Comparison of ENCODE assay signal across 8 mouse cellular contexts in genomic region chr5:92488961-92489360, GRCm38 (mm10). TPM values are rescaled to one million over a fixed set of nuclear protein-coding genes. Genes with fewer than 3 reads are reported as not detected.
A peak's percentile ranks its signal among the peaks of the same experiment; 100 is the strongest.
DNase-seq lines count a peak whose midpoint lies in the region; ATAC-seq and TF ChIP-seq lines count a peak whose summit lies in the region.

No protein-coding gene starts in this region.

- H3K36me3 ChIP-seq in thymus, adult 2 months (ENCODE audit: control insufficient read depth, insufficient read depth, low read length): peaks cover 8% of the 10 kb centered on the region; the same call in 1 of the 2 replicates
- H3K36me3 ChIP-seq in heart, embryonic 16.5 days (ENCODE audit: control insufficient read depth, insufficient read depth): peaks cover 9% of the 10 kb centered on the region
- peaks cover 14% of the 10 kb centered on the region for H3K36me3 ChIP-seq in hindbrain, embryonic 14.5 days (replicated peaks; ENCODE audit: control insufficient read depth, insufficient read depth)

- peaks cover 40% of the 10 kb centered on the region for H3K4me1 ChIP-seq in thymus, adult 2 months (replicated peaks; ENCODE audit: control insufficient read depth, insufficient read depth, low read length)
- H3K4me1 ChIP-seq in heart, embryonic 16.5 days (ENCODE audit: control insufficient read depth, insufficient read depth, low read length): peaks cover 43% of the 10 kb centered on the region
- H3K4me1 ChIP-seq in hindbrain, embryonic 14.5 days (replicated peaks; ENCODE audit: control insufficient read depth, insufficient read depth, low read length): peaks cover 4% of the 10 kb centered on the region; the same call in 1 of the 2 replicates

- no peak for TF ChIP-seq CTCF in thymus, adult 2 months (IDR thresholded peaks at IDR 0.05; ENCODE audit: borderline replicate concordance, control insufficient read depth, extremely low read depth, insufficient read depth, low read length, poor library complexity)

- H3K4me2 ChIP-seq in heart, embryonic 16.5 days (ENCODE audit: low read depth, low read length): no peak overlapping the region; the same call in 1 of the 2 replicates
- H3K4me2 ChIP-seq in hindbrain, embryonic 14.5 days (replicated peaks): no peak overlapping the region

- peaks cover 4% of the 10 kb centered on the region for H3K9me3 ChIP-seq in heart, embryonic 16.5 days (replicated peaks; ENCODE audit: control insufficient read depth, low read length)
- H3K9me3 ChIP-seq in hindbrain, embryonic 14.5 days (ENCODE audit: control insufficient read depth, low read length): no peaks in the 10 kb centered on the region

- 0 out of 2 replicates have a peak, but pooled peaks have one; percentile 40 for ATAC-seq in heart, embryonic 16.5 days (replicated peaks; ENCODE audit: extremely low read depth, insufficient read depth, low FRiP score)
- no peak for ATAC-seq in hindbrain, embryonic 14.5 days (ENCODE audit: low FRiP score)
- no peak for ATAC-seq in inflammation-experienced regulatory T-cells, adult 6 months

- H3K27ac ChIP-seq in thymus, adult 2 months (ENCODE audit: control insufficient read depth, insufficient read depth, low read length): peak overlapping the region; percentile 99
- H3K27ac ChIP-seq in heart, embryonic 16.5 days (ENCODE audit: low read length): peak overlapping the region; percentile 74
- no peak overlapping the region for H3K27ac ChIP-seq in hindbrain, embryonic 14.5 days

- no peaks in the 10 kb centered on the region for H3K27me3 ChIP-seq in thymus, adult 2 months (ENCODE audit: control insufficient read depth, insufficient read depth, low read length)
- no peaks in the 10 kb centered on the region for H3K27me3 ChIP-seq in heart, embryonic 16.5 days (ENCODE audit: control insufficient read depth, insufficient read depth, low read length)
- H3K27me3 ChIP-seq in hindbrain, embryonic 14.5 days (ENCODE audit: control insufficient read depth, insufficient read depth, low read length): no peaks in the 10 kb centered on the region

- TF ChIP-seq POLR2A in thymus, adult 2 months (IDR thresholded peaks at IDR 0.05; ENCODE audit: control insufficient read depth, extremely low read depth, insufficient read depth, low read length, poor library complexity): no peak

- H3K9ac ChIP-seq in heart, embryonic 16.5 days (ENCODE audit: low read length): 0 out of 2 replicates have a peak overlapping the region, but pooled peaks have one; percentile 44
- H3K9ac ChIP-seq in hindbrain, embryonic 14.5 days: no peak overlapping the region

- H3K4me3 ChIP-seq in thymus, adult 2 months (ENCODE audit: control insufficient read depth, insufficient read depth, low read length): peak overlapping the region; percentile 22
- no peak overlapping the region for H3K4me3 ChIP-seq in heart, embryonic 16.5 days (ENCODE audit: low read length)
- no peak overlapping the region for H3K4me3 ChIP-seq in hindbrain, embryonic 14.5 days (replicated peaks; ENCODE audit: low read length)

- peak; percentile 94 for DNase-seq in heart, adult 11 months
- DNase-seq in heart, adult 8-10 months (ENCODE audit: low spot score): no peak
- peak; percentile 34 for DNase-seq in thymus, adult 2 months
- no peak for DNase-seq in thymus, postnatal 0 days (ENCODE audit: low spot score)
- DNase-seq in lung, postnatal 4 days: peak; percentile 59 to 78
- no peak for DNase-seq in hindbrain, embryonic 14.5 days (ENCODE audit: low spot score)

- WGBS in thymus, adult 2 months: 20% methylated on average over 7 of the region's 7 CpGs
- 38% methylated on average over 7 of the region's 7 CpGs for WGBS in heart, embryonic 16.5 days
- 81% methylated on average over 7 of the region's 7 CpGs for WGBS in hindbrain, embryonic 14.5 days

RNA-seq across cellular contexts. Expression of gene Scarb2, which starts 17.7 kb away (rescaled TPM):
- total RNA-seq in heart, adult 8-10 months (2022): 10 to 100 TPM; 84.5 to 87.7 (median 86.8) TPM
- polyA plus RNA-seq in thymus, adult 2 months (2012; rRNA removed): 40.2 and 40.9 TPM in 2 replicates
- polyA plus RNA-seq in thymus, postnatal 0 days (2015; fragmentation: Nextera tagmentation; extraction: Ambion mirVana): 29.2 and 31.2 TPM in 2 replicates
- polyA plus RNA-seq in heart, embryonic 16.5 days (2015; fragmentation: Nextera tagmentation; extraction: Ambion mirVana): 18.3 and 18.7 TPM in 2 replicates
- polyA plus RNA-seq in hindbrain, embryonic 14.5 days (2014; fragmentation: Nextera tagmentation; extraction: Ambion mirVana): 18.9 and 20.2 TPM in 2 replicates
- polyA plus RNA-seq in inflammation-experienced regulatory T-cells, adult 6 months (2017; shearing (Covaris generic)): 1 to 10 TPM; 8.3 to 9.2 (median 8.5) TPM

RNA-seq across cellular contexts. Expression of gene Nup54, which starts 53.9 kb away (rescaled TPM):
- total RNA-seq in heart, adult 8-10 months (2022): 10 to 100 TPM; 12.1 to 18.4 (median 16.2) TPM
- 26.9 and 34.6 TPM in 2 replicates for polyA plus RNA-seq in thymus, adult 2 months (2012; rRNA removed)
- polyA plus RNA-seq in thymus, postnatal 0 days (2015; fragmentation: Nextera tagmentation; extraction: Ambion mirVana): 44.2 and 44.6 TPM in 2 replicates
- polyA plus RNA-seq in heart, embryonic 16.5 days (2015; fragmentation: Nextera tagmentation; extraction: Ambion mirVana): 37.2 and 38.8 TPM in 2 replicates
- 51.5 and 59.4 TPM in 2 replicates for polyA plus RNA-seq in hindbrain, embryonic 14.5 days (2014; fragmentation: Nextera tagmentation; extraction: Ambion mirVana)
- 10 to 100 TPM; 32.4 to 55.2 (median 40.2) TPM for polyA plus RNA-seq in inflammation-experienced regulatory T-cells, adult 6 months (2017; shearing (Covaris generic))

Comparison
In these comparisons a context has a peak if more than half of its experiments do, and no peak if none do; other contexts are left out.
1. DNase-seq: peak in heart, adult 11 months (single experiment), thymus, adult 2 months (single experiment) and lung, postnatal 4 days (2 of 2); none in heart, adult 8-10 months (single experiment), thymus, postnatal 0 days (single experiment) and hindbrain, embryonic 14.5 days (single experiment).